Mouse (Mus musculus) G1E (cell line): Measurements from ENCODE around the gene Gpr3. TPM values are rescaled to one million over a fixed set of nuclear protein-coding genes. Genes with fewer than 3 reads are reported as not detected.

Experiments used
- ATAC-seq: 2 replicates; pipeline ENCODE4 v1.8.0; 2016; ENCODE audit warnings: mild to moderate bottlenecking; ENCODE audit not compliant: insufficient number of reproducible peaks, poor library complexity, low FRiP score, severe bottlenecking; ENCODE audit errors: extremely low read depth
- DNase-seq: peaks from one replicate; pipeline ENCODE4 v3.0.0; 2012; ENCODE audit warnings: low spot score
- H3K27me3 ChIP-seq: 2 replicates; pipeline ENCODE4 v1.6.1; 2012; ENCODE audit warnings: mild to moderate bottlenecking, low read length, inconsistent platforms; ENCODE audit not compliant: insufficient read depth
- H3K36me3 ChIP-seq: replicated peaks from 2 replicates; pipeline ENCODE3; 2012; ENCODE audit warnings: mild to moderate bottlenecking, inconsistent platforms
- H3K4me1 ChIP-seq: 2 replicates; pipeline ENCODE4 v1.6.1; 2012; ENCODE audit warnings: low read depth, low read length, inconsistent platforms, mixed read lengths; ENCODE audit not compliant: insufficient read depth
- H3K4me3 ChIP-seq: 2 replicates; pipeline ENCODE4 v1.5.1; 2012; ENCODE audit warnings: low read depth, mild to moderate bottlenecking, inconsistent platforms, low read length, moderate library complexity, mixed read lengths
- H3K9me3 ChIP-seq: replicated peaks from 2 replicates; pipeline ENCODE4 v1.6.1; 2012; ENCODE audit warnings: inconsistent platforms
- CTCF ChIP-seq: IDR thresholded peaks from 2 replicates; pipeline ENCODE4 v1.5.1; 2012; ENCODE audit warnings: low read depth, low read length, inconsistent platforms, mixed read lengths
- GATA1 ChIP-seq: IDR thresholded peaks from 2 replicates; pipeline ENCODE4 v1.6.1; 2012; ENCODE audit warnings: borderline replicate concordance, low read length, inconsistent platforms, mixed read lengths
- GATA2 ChIP-seq: IDR thresholded peaks from 2 replicates; pipeline ENCODE4 v1.6.1; 2012; ENCODE audit warnings: low read depth, low read length, inconsistent platforms, borderline replicate concordance
- POLR2AphosphoS5 ChIP-seq: IDR thresholded peaks from 2 replicates; pipeline ENCODE4 v1.6.1; 2012; ENCODE audit warnings: low read depth, low read length, inconsistent platforms; ENCODE audit not compliant: insufficient replicate concordance
- TAL1 ChIP-seq: conservative IDR thresholded peaks from 2 replicates; pipeline ENCODE4 v1.6.1; 2012; ENCODE audit warnings: low read depth, low read length, inconsistent platforms, mixed read lengths
- polyA plus RNA-seq: library from polyadenylated mRNA; stranded (reverse); fragments of >175 nt; gene quantifications from 2 replicates; pipeline ENCODE4 v1.2.3, GENCODE M21; 2012
- total RNA-seq, 2 experiments: library from RNA; stranded (forward) in 1 of 2; stranded (reverse) in 1 of 2; fragments of 200-1000 nt in 1 of 2; fragments of >200 nt in 1 of 2; fragmentation: Nextera tagmentation in 1 of 2; gene quantifications; 2 replicates each; pipeline ENCODE4 v1.2.3; 2014 to 2017

Gene Gpr3
- total and polyA plus RNA-seq, 3 experiments = 0.10 to 0.16 TPM; not detected in 1

GRCm38 (mm10) chr4:133212562-133213267, 379 bp upstream of the Gpr3 start:
- TF ChIP-seq TAL1 (no peak), GATA2 (no peak), CTCF (no peak), GATA1 (no peak), POLR2AphosphoS5 (no peak)
- Histone ChIP-seq H3K27me3 (peaks cover 63% of the 10 kb centered on the region), H3K36me3 (no peaks in the 10 kb centered on the region), H3K9me3 (no peaks in the 10 kb centered on the region), H3K4me3 (peak overlapping the region; percentile 72), H3K4me1 (peaks cover 38% of the 10 kb centered on the region)
- ATAC-seq (peak; percentile 73), DNase-seq (peak; percentile 68)

GRCm38 (mm10) chr4:133210788-133211390, 1.4 kb downstream of the Gpr3 start:
- Histone ChIP-seq H3K27me3 (peaks cover 59% of the 10 kb centered on the region), H3K9me3 (no peaks in the 10 kb centered on the region), H3K4me1 (peaks cover 32% of the 10 kb centered on the region), H3K4me3 (0 out of 2 replicates have a peak overlapping the region, but pooled peaks have one; percentile 10), H3K36me3 (no peaks in the 10 kb centered on the region)
- TF ChIP-seq TAL1 (no peak), GATA1 (no peak), GATA2 (no peak), CTCF (no peak), POLR2AphosphoS5 (no peak)
- DNase-seq (no peak), ATAC-seq (no peak)

GRCm38 (mm10) chr4:133210023-133210787, 2.1 kb downstream of the Gpr3 start:
- no peak for ATAC-seq
- H3K9me3 ChIP-seq = no peaks in the 10 kb centered on the region
- peaks cover 61% of the 10 kb centered on the region for H3K27me3 ChIP-seq
- no peaks in the 10 kb centered on the region for H3K36me3 ChIP-seq
- no peak for DNase-seq
- peaks cover 32% of the 10 kb centered on the region for H3K4me1 ChIP-seq
- TF ChIP-seq POLR2AphosphoS5 = no peak
- TF ChIP-seq GATA2 = no peak
- no peak for TF ChIP-seq GATA1
- TF ChIP-seq TAL1 = no peak
- TF ChIP-seq CTCF = no peak
- H3K4me3 ChIP-seq = 0 out of 2 replicates have a peak overlapping the region, but pooled peaks have one; percentile 36

GRCm38 (mm10) chr4:133209366-133209765, 3.0 kb downstream of the Gpr3 start:
- Histone ChIP-seq H3K27me3 (peaks cover 65% of the 10 kb centered on the region), H3K9me3 (no peaks in the 10 kb centered on the region), H3K4me3 (no peak overlapping the region), H3K4me1 (peaks cover 32% of the 10 kb centered on the region), H3K36me3 (no peaks in the 10 kb centered on the region)
- TF ChIP-seq GATA1 = no peak
- TF ChIP-seq CTCF = peak; percentile 93
- DNase-seq (peak; percentile 66), ATAC-seq (no peak)

- H3K27me3 ChIP-seq = peaks cover 30% of the 10 kb centered on the region
- TF ChIP-seq POLR2AphosphoS5 = no peak
- DNase-seq = no peak
- H3K4me1 ChIP-seq = peaks cover 18% of the 10 kb centered on the region
- peaks cover 18% of the 10 kb centered on the region for H3K36me3 ChIP-seq
- no peak for ATAC-seq
- no peak overlapping the region for H3K4me3 ChIP-seq
- H3K9me3 ChIP-seq = no peaks in the 10 kb centered on the region
Measured at GRCm38 (mm10) chr4:133204379-133204778, 8.0 kb downstream of the Gpr3 start.

- Histone ChIP-seq H3K4me1 (peaks cover 16% of the 10 kb centered on the region), H3K36me3 (peaks cover 22% of the 10 kb centered on the region), H3K27me3 (peaks cover 23% of the 10 kb centered on the region), H3K9me3 (no peaks in the 10 kb centered on the region), H3K4me3 (no peak overlapping the region)
- no peak for ATAC-seq
- no peak for DNase-seq
- no peak for TF ChIP-seq CTCF
- 0 out of 2 replicates have a peak, but pooled peaks have one; percentile 26 for TF ChIP-seq POLR2AphosphoS5
- no peak for TF ChIP-seq GATA2
- no peak for TF ChIP-seq GATA1
Measured at GRCm38 (mm10) chr4:133203591-133203990, 8.7 kb downstream of the Gpr3 start.
